Mouse (Mus musculus): ENCODE measurements around the gene Pcna. TPM values are rescaled to one million over a fixed set of nuclear protein-coding genes. Genes with fewer than 3 reads are reported as not detected.

The Pcna gene
- polyA plus RNA-seq, 1 experiment from 2014 or later = 212 TPM

GRCm38 (mm10) chr2:132266086-132266485, 13.0 kb upstream of the Pcna start:
- Histone ChIP-seq H3K9me3 (replicated peaks; ENCODE audit: control insufficient read depth, low read length) (no peaks in the 10 kb centered on the region), H3K4me1 (ENCODE audit: control insufficient read depth, insufficient read depth, low read length) (peaks cover 24% of the 10 kb centered on the region), H3K4me2 (no peak overlapping the region), H3K36me3 (ENCODE audit: control insufficient read depth, insufficient read depth, low read length) (no peaks in the 10 kb centered on the region), H3K27me3 (ENCODE audit: control insufficient read depth, insufficient read depth, low read length) (no peaks in the 10 kb centered on the region), H3K9ac (ENCODE audit: low read depth, low read length) (no peak overlapping the region), H3K27ac (ENCODE audit: low read depth, low read length) (no peak overlapping the region), H3K4me3 (ENCODE audit: low read depth, low read length) (no peak overlapping the region)
- 89% methylated on average over 3 of the region's 3 CpGs for WGBS (ENCODE audit: insufficient replicate concordance)
- no peak for ATAC-seq (replicated peaks; ENCODE audit: insufficient number of reproducible peaks, low FRiP score, low TSS enrichment)

GRCm38 (mm10) chr2:132265196-132265595, 12.1 kb upstream of the Pcna start:
- Histone ChIP-seq H3K36me3 (ENCODE audit: control insufficient read depth, insufficient read depth, low read length) (no peaks in the 10 kb centered on the region), H3K27me3 (ENCODE audit: control insufficient read depth, insufficient read depth, low read length) (no peaks in the 10 kb centered on the region), H3K27ac (ENCODE audit: low read depth, low read length) (no peak overlapping the region), H3K4me2 (no peak overlapping the region), H3K9me3 (replicated peaks; ENCODE audit: control insufficient read depth, low read length) (no peaks in the 10 kb centered on the region), H3K4me3 (ENCODE audit: low read depth, low read length) (no peak overlapping the region), H3K4me1 (ENCODE audit: control insufficient read depth, insufficient read depth, low read length) (peaks cover 18% of the 10 kb centered on the region), H3K9ac (ENCODE audit: low read depth, low read length) (no peak overlapping the region)
- 86% methylated on average over 9 of the region's 9 CpGs for WGBS (ENCODE audit: insufficient replicate concordance)
- ATAC-seq (replicated peaks; ENCODE audit: insufficient number of reproducible peaks, low FRiP score, low TSS enrichment) = no peak

GRCm38 (mm10) chr2:132264266-132264710, 11.2 kb upstream of the Pcna start:
- peak overlapping the region; percentile 73 for H3K4me2 ChIP-seq
- no peaks in the 10 kb centered on the region for H3K27me3 ChIP-seq (ENCODE audit: control insufficient read depth, insufficient read depth, low read length)
- peak overlapping the region; percentile 90 for H3K9ac ChIP-seq (ENCODE audit: low read depth, low read length)
- no peak overlapping the region for H3K27ac ChIP-seq (ENCODE audit: low read depth, low read length)
- peaks cover 12% of the 10 kb centered on the region for H3K4me1 ChIP-seq (ENCODE audit: control insufficient read depth, insufficient read depth, low read length)
- 19% methylated on average over 6 of the region's 6 CpGs for WGBS (ENCODE audit: insufficient replicate concordance)
- H3K36me3 ChIP-seq (ENCODE audit: control insufficient read depth, insufficient read depth, low read length) = no peaks in the 10 kb centered on the region
- ATAC-seq (replicated peaks; ENCODE audit: insufficient number of reproducible peaks, low FRiP score, low TSS enrichment) = no peak
- H3K4me3 ChIP-seq (ENCODE audit: low read depth, low read length) = peak overlapping the region; percentile 91
- H3K9me3 ChIP-seq (replicated peaks; ENCODE audit: control insufficient read depth, low read length) = no peaks in the 10 kb centered on the region

- ATAC-seq (replicated peaks; ENCODE audit: insufficient number of reproducible peaks, low FRiP score, low TSS enrichment) = peak; percentile 69; the same call in 1 of the 2 replicates
- WGBS (ENCODE audit: insufficient replicate concordance) = 1% methylated on average over 47 of the region's 47 CpGs
Measured at GRCm38 (mm10) chr2:132263421-132264265, 10.5 kb upstream of the Pcna start.

GRCm38 (mm10) chr2:132262879-132263398, 9.8 kb upstream of the Pcna start, which contains the start of gene Cds2:
Cds2 (plus strand) TSS chr2:132263148.
- Histone ChIP-seq H3K9me3 (replicated peaks; ENCODE audit: control insufficient read depth, low read length) (no peaks in the 10 kb centered on the region), H3K27ac (ENCODE audit: low read depth, low read length) (peak within 1 kb of the TSS; percentile 75), H3K4me1 (ENCODE audit: control insufficient read depth, insufficient read depth, low read length) (peaks cover 10% of the 10 kb centered on the region), H3K27me3 (ENCODE audit: control insufficient read depth, insufficient read depth, low read length) (no peaks in the 10 kb centered on the region), H3K9ac (ENCODE audit: low read depth, low read length) (peak within 1 kb of the TSS; percentile 90), H3K4me2 (peak within 1 kb of the TSS; percentile 73), H3K36me3 (ENCODE audit: control insufficient read depth, insufficient read depth, low read length) (no peaks in the 10 kb centered on the region), H3K4me3 (ENCODE audit: low read depth, low read length) (peak within 1 kb of the TSS; percentile 91)
- peak; percentile 98 for ATAC-seq (replicated peaks; ENCODE audit: insufficient number of reproducible peaks, low FRiP score, low TSS enrichment)
- WGBS (ENCODE audit: insufficient replicate concordance) = under 1% methylated on average over 48 of the region's 49 CpGs

More at GRCm38 (mm10) chr2:132263421-132264265, 10.5 kb upstream of the Pcna start:
- Histone ChIP-seq H3K27me3 (ENCODE audit: control insufficient read depth, insufficient read depth, low read length) (no peaks in the 10 kb centered on the region), H3K9me3 (replicated peaks; ENCODE audit: control insufficient read depth, low read length) (no peaks in the 10 kb centered on the region), H3K27ac (ENCODE audit: low read depth, low read length) (peak overlapping the region; percentile 75), H3K4me1 (ENCODE audit: control insufficient read depth, insufficient read depth, low read length) (peaks cover 10% of the 10 kb centered on the region), H3K4me2 (peak overlapping the region; percentile 73), H3K4me3 (ENCODE audit: low read depth, low read length) (peak overlapping the region; percentile 91), H3K9ac (ENCODE audit: low read depth, low read length) (peak overlapping the region; percentile 90), H3K36me3 (ENCODE audit: control insufficient read depth, insufficient read depth, low read length) (no peaks in the 10 kb centered on the region)

GRCm38 (mm10) chr2:132262175-132262574, 9.1 kb upstream of the Pcna start:
- no peaks in the 10 kb centered on the region for H3K36me3 ChIP-seq (ENCODE audit: control insufficient read depth, insufficient read depth, low read length)
- no peak overlapping the region for H3K4me2 ChIP-seq
- H3K4me3 ChIP-seq (ENCODE audit: low read depth, low read length) = no peak overlapping the region
- peaks cover 10% of the 10 kb centered on the region for H3K4me1 ChIP-seq (ENCODE audit: control insufficient read depth, insufficient read depth, low read length)
- no peaks in the 10 kb centered on the region for H3K9me3 ChIP-seq (replicated peaks; ENCODE audit: control insufficient read depth, low read length)
- H3K9ac ChIP-seq (ENCODE audit: low read depth, low read length) = no peak overlapping the region
- WGBS (ENCODE audit: insufficient replicate concordance) = 66% methylated on average over 6 of the region's 6 CpGs
- no peaks in the 10 kb centered on the region for H3K27me3 ChIP-seq (ENCODE audit: control insufficient read depth, insufficient read depth, low read length)
- no peak overlapping the region for H3K27ac ChIP-seq (ENCODE audit: low read depth, low read length)
- no peak for ATAC-seq (replicated peaks; ENCODE audit: insufficient number of reproducible peaks, low FRiP score, low TSS enrichment)

GRCm38 (mm10) chr2:132260601-132261000, 7.5 kb upstream of the Pcna start:
- Histone ChIP-seq H3K9me3 (replicated peaks; ENCODE audit: control insufficient read depth, low read length) (no peaks in the 10 kb centered on the region), H3K4me3 (ENCODE audit: low read depth, low read length) (no peak overlapping the region), H3K27me3 (ENCODE audit: control insufficient read depth, insufficient read depth, low read length) (no peaks in the 10 kb centered on the region), H3K4me2 (no peak overlapping the region), H3K36me3 (ENCODE audit: control insufficient read depth, insufficient read depth, low read length) (no peaks in the 10 kb centered on the region), H3K9ac (ENCODE audit: low read depth, low read length) (no peak overlapping the region), H3K27ac (ENCODE audit: low read depth, low read length) (no peak overlapping the region), H3K4me1 (ENCODE audit: control insufficient read depth, insufficient read depth, low read length) (peaks cover 10% of the 10 kb centered on the region)
- WGBS (ENCODE audit: insufficient replicate concordance) = 94% methylated on average over 3 of the region's 3 CpGs
- no peak for ATAC-seq (replicated peaks; ENCODE audit: insufficient number of reproducible peaks, low FRiP score, low TSS enrichment)

GRCm38 (mm10) chr2:132257350-132258068, 4.4 kb upstream of the Pcna start:
- H3K27ac ChIP-seq (ENCODE audit: low read depth, low read length) = no peak overlapping the region
- H3K27me3 ChIP-seq (ENCODE audit: control insufficient read depth, insufficient read depth, low read length) = no peaks in the 10 kb centered on the region
- no peaks in the 10 kb centered on the region for H3K9me3 ChIP-seq (replicated peaks; ENCODE audit: control insufficient read depth, low read length)
- 86% methylated on average over 6 of the region's 6 CpGs for WGBS (ENCODE audit: insufficient replicate concordance)
- no peaks in the 10 kb centered on the region for H3K4me1 ChIP-seq (ENCODE audit: control insufficient read depth, insufficient read depth, low read length)
- H3K4me2 ChIP-seq = no peak overlapping the region
- H3K4me3 ChIP-seq (ENCODE audit: low read depth, low read length) = no peak overlapping the region
- ATAC-seq (replicated peaks; ENCODE audit: insufficient number of reproducible peaks, low FRiP score, low TSS enrichment) = no peak
- no peak overlapping the region for H3K9ac ChIP-seq (ENCODE audit: low read depth, low read length)
- H3K36me3 ChIP-seq (ENCODE audit: control insufficient read depth, insufficient read depth, low read length) = no peaks in the 10 kb centered on the region
